Mouse (Mus musculus): Measurements from ENCODE around the gene Gm10197. TPM values are rescaled to one million over a fixed set of nuclear protein-coding genes. Genes with fewer than 3 reads are reported as not detected.
A peak's percentile ranks its signal among the peaks of the same experiment; 100 is the strongest.

Gene Gm10197
- polyA plus RNA-seq, 1 experiment from 2014 or later, result not detected

- peak overlapping the region; percentile 63; the same call in 1 of the 2 replicates for H3K9ac ChIP-seq
- WGBS, result 63% methylated on average over 6 of the region's 6 CpGs
- H3K9me3 ChIP-seq, result no peaks in the 10 kb centered on the region
- no peak overlapping the region for H3K4me3 ChIP-seq
- no peaks in the 10 kb centered on the region for H3K36me3 ChIP-seq
- H3K4me1 ChIP-seq (replicated peaks), result peaks cover 54% of the 10 kb centered on the region
- H3K27ac ChIP-seq, result no peak overlapping the region
- no peak overlapping the region for H3K4me2 ChIP-seq
- ATAC-seq (ENCODE audit: low FRiP score), result no peak
- no peaks in the 10 kb centered on the region for H3K27me3 ChIP-seq
Observed at GRCm38 (mm10) chr19:53324866-53325265, 46.7 kb downstream of the Gm10197 start.

- Histone ChIP-seq H3K27me3 (no peaks in the 10 kb centered on the region), H3K4me1 (replicated peaks) (peaks cover 51% of the 10 kb centered on the region), H3K27ac (no peak overlapping the region), H3K9ac (no peak overlapping the region), H3K4me3 (no peak overlapping the region), H3K36me3 (no peaks in the 10 kb centered on the region), H3K4me2 (no peak overlapping the region), H3K9me3 (no peaks in the 10 kb centered on the region)
- 93% methylated on average over 12 of the region's 12 CpGs for WGBS
- no peak for ATAC-seq (ENCODE audit: low FRiP score)
Observed at GRCm38 (mm10) chr19:53322438-53323048, 49.0 kb downstream of the Gm10197 start.

Other genes starting within 250 kb of the Gm10197 start
- gene Add3, start 231.3 kb downstream of the Gm10197 start, polyA plus RNA-seq (2015; fragmentation: Nextera tagmentation; extraction: Ambion mirVana), result 35.8 and 35.9 TPM in 2 replicates
- 39.7 and 54.5 TPM in 2 replicates for gene Mxi1, start 61.2 kb downstream of the Gm10197 start, polyA plus RNA-seq (2015; fragmentation: Nextera tagmentation; extraction: Ambion mirVana)
- gene Smndc1, start 18.8 kb upstream of the Gm10197 start, polyA plus RNA-seq (2015; fragmentation: Nextera tagmentation; extraction: Ambion mirVana), result 38.7 and 41.6 TPM in 2 replicates
- gene Dusp5, start 157.3 kb upstream of the Gm10197 start, polyA plus RNA-seq (2015; fragmentation: Nextera tagmentation; extraction: Ambion mirVana), result 1.6 and 2.3 TPM in 2 replicates
- 283 and 310 TPM in 2 replicates for gene Nutf2-ps1, start 217.3 kb upstream of the Gm10197 start, polyA plus RNA-seq (2015; fragmentation: Nextera tagmentation; extraction: Ambion mirVana)
- gene Smc3, start 228.6 kb upstream of the Gm10197 start, polyA plus RNA-seq (2015; fragmentation: Nextera tagmentation; extraction: Ambion mirVana), result 68.0 and 69.6 TPM in 2 replicates